17 mouse cellular contexts compared by ENCODE assay signal in the genomic region with DNA sequence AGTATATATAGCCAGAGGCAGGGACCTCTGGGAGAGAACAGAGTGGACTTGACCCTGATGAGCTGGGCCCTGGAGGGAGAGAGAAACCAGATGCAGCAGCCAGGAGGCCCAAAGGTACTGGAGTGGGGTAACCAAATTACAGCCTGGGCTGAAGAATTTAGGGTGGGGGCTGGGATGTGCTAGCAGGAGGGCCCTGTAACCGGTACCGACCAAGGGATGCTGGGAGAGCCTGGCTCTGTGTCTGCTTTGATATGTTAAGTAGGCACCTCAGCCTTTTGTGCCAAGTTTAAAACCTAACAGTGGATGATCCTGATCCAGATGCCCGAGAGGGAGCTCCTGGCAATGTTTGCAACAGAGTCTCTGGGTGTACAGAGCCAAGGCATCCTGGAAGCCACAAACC. TPM values are rescaled to one million over a fixed set of nuclear protein-coding genes. Genes with fewer than 3 reads are reported as not detected.
DNase-seq lines count a peak whose midpoint lies in the region; ATAC-seq and TF ChIP-seq lines count a peak whose summit lies in the region.
"Had no signal": no experiment of that assay in that cellular context is flagged by ENCODE, and none has a peak within 500 bp of the region (broad histone marks: within the 10 kb centered on the region; RNA-seq: fewer than 3 reads in every experiment).

No protein-coding gene starts in this region.

- H3K4me2 ChIP-seq in forebrain, embryonic 13.5 days: no peak overlapping the region
- H3K4me2 ChIP-seq in forebrain, embryonic 12.5 days: no peak overlapping the region
- no peak overlapping the region for H3K4me2 ChIP-seq in kidney, postnatal 0 days (ENCODE audit: low read length)
- H3K4me2 ChIP-seq: kidney, embryonic 15.5 days had no signal

- H3K36me3 ChIP-seq in forebrain, embryonic 13.5 days (ENCODE audit: poor library complexity, severe bottlenecking): no peaks in the 10 kb centered on the region
- H3K36me3 ChIP-seq in forebrain, embryonic 12.5 days (replicated peaks): no peaks in the 10 kb centered on the region
- H3K36me3 ChIP-seq in kidney, postnatal 0 days (ENCODE audit: insufficient read depth, low read length): no peaks in the 10 kb centered on the region
- H3K36me3 ChIP-seq in ES-Bruce4 (ENCODE audit: control insufficient read depth, insufficient read depth, low read length, poor library complexity, severe bottlenecking): peaks cover 9% of the 10 kb centered on the region
- H3K36me3 ChIP-seq: kidney, embryonic 15.5 days had no signal

- no peak for TF ChIP-seq POLR2A in ES-Bruce4 (IDR thresholded peaks at IDR 0.05; ENCODE audit: insufficient read depth, low read length)
- TF ChIP-seq POLR2A in brain, embryonic 14.5 days (IDR thresholded peaks at IDR 0.05; ENCODE audit: borderline replicate concordance, extremely low read depth, insufficient read depth, insufficient read length, poor library complexity, severe bottlenecking): no peak

- TF ChIP-seq EP300 in ES-Bruce4 (IDR thresholded peaks at IDR 0.05; ENCODE audit: insufficient read depth, low read depth, low read length): peak; percentile 88

- DNase-seq in kidney, postnatal 0 days (ENCODE audit: low spot score): no peak
- no peak for DNase-seq in kidney, postnatal 10 days
- DNase-seq in brain, embryonic 14.5 days (ENCODE audit: low read depth): peak; percentile 8
- no peak for DNase-seq in gastrocnemius, adult 18-20 months (ENCODE audit: low spot score)
- DNase-seq in neural tube, embryonic 10.5 days (ENCODE audit: extremely low spot score, low spot score): no peak
- DNase-seq: B cell, adult 2 months; cerebellum, adult 2 months; gastrocnemius, postnatal 10 days; lung, adult 2 months had no signal

- H3K4me1 ChIP-seq in forebrain, embryonic 13.5 days: peaks cover 15% of the 10 kb centered on the region
- H3K4me1 ChIP-seq in forebrain, embryonic 12.5 days: peaks cover 7% of the 10 kb centered on the region
- no peaks in the 10 kb centered on the region; the same call in 1 of the 2 replicates for H3K4me1 ChIP-seq in kidney, postnatal 0 days (replicated peaks; ENCODE audit: insufficient read depth, low read length)
- peaks cover 12% of the 10 kb centered on the region for H3K4me1 ChIP-seq in ES-Bruce4 (ENCODE audit: control insufficient read depth, insufficient read depth, low read length)

- H3K9ac ChIP-seq in forebrain, embryonic 13.5 days: no peak overlapping the region
- no peak overlapping the region for H3K9ac ChIP-seq in forebrain, embryonic 12.5 days
- 0 out of 2 replicates have a peak overlapping the region, but pooled peaks have one; percentile 25 for H3K9ac ChIP-seq in kidney, postnatal 0 days (ENCODE audit: low read depth, low read length)
- H3K9ac ChIP-seq in ES-Bruce4 (ENCODE audit: low read depth, poor library complexity, severe bottlenecking): peak overlapping the region; percentile 27
- H3K9ac ChIP-seq: kidney, embryonic 15.5 days had no signal

- no peak overlapping the region for H3K27ac ChIP-seq in forebrain, embryonic 13.5 days
- H3K27ac ChIP-seq in forebrain, embryonic 12.5 days: no peak overlapping the region
- H3K27ac ChIP-seq in kidney, postnatal 0 days: 0 out of 2 replicates have a peak overlapping the region, but pooled peaks have one; percentile 31
- peak overlapping the region; percentile 83 for H3K27ac ChIP-seq in ES-Bruce4 (ENCODE audit: insufficient read depth, low read length)
- H3K27ac ChIP-seq: kidney, embryonic 15.5 days; left cerebral cortex, adult 2 months had no signal

- WGBS in forebrain, embryonic 13.5 days: 5% methylated on average over 3 of the region's 3 CpGs
- WGBS in forebrain, embryonic 12.5 days: 2% methylated on average over 3 of the region's 3 CpGs
- 29% methylated on average over 3 of the region's 3 CpGs for WGBS in kidney, postnatal 0 days

- H3K4me3 ChIP-seq in forebrain, embryonic 13.5 days: no peak overlapping the region
- H3K4me3 ChIP-seq in forebrain, embryonic 12.5 days (replicated peaks): no peak overlapping the region
- no peak overlapping the region for H3K4me3 ChIP-seq in kidney, postnatal 0 days (replicated peaks; ENCODE audit: low read depth, low read length)
- peak overlapping the region; percentile 33 for H3K4me3 ChIP-seq in ES-Bruce4 (ENCODE audit: low read depth, low read length)
- H3K4me3 ChIP-seq: erythroblast, embryonic 14.5 days; kidney, embryonic 15.5 days; left cerebral cortex, adult 2 months; myocyte had no signal

- no peaks in the 10 kb centered on the region for H3K9me3 ChIP-seq in forebrain, embryonic 13.5 days (replicated peaks)
- no peaks in the 10 kb centered on the region for H3K9me3 ChIP-seq in forebrain, embryonic 12.5 days
- H3K9me3 ChIP-seq in kidney, postnatal 0 days (replicated peaks; ENCODE audit: low read length): no peaks in the 10 kb centered on the region
- no peaks in the 10 kb centered on the region for H3K9me3 ChIP-seq in ES-Bruce4 (replicated peaks; ENCODE audit: control insufficient read depth, insufficient read depth, low read length, poor library complexity, severe bottlenecking)
- H3K9me3 ChIP-seq: kidney, embryonic 15.5 days had no signal

- TF ChIP-seq CTCF in kidney, postnatal 0 days (IDR thresholded peaks at IDR 0.05; ENCODE audit: low read depth): no peak
- no peak for TF ChIP-seq CTCF in ES-Bruce4 (IDR thresholded peaks at IDR 0.05; ENCODE audit: low read depth, low read length)
- no peak for TF ChIP-seq CTCF in brain, embryonic 14.5 days (IDR thresholded peaks at IDR 0.05; ENCODE audit: borderline replicate concordance, extremely low read depth, insufficient read depth, insufficient read length)

- 0 out of 2 replicates have a peak, but pooled peaks have one; percentile 16 for ATAC-seq in forebrain, embryonic 13.5 days
- ATAC-seq in forebrain, embryonic 12.5 days (ENCODE audit: low FRiP score): no peak
- ATAC-seq in kidney, postnatal 0 days (replicated peaks; ENCODE audit: low FRiP score, low read depth): no peak
- ATAC-seq: inflammation-experienced regulatory T-cells, adult 6 months had no signal

- no peaks in the 10 kb centered on the region for H3K27me3 ChIP-seq in forebrain, embryonic 13.5 days
- no peaks in the 10 kb centered on the region for H3K27me3 ChIP-seq in forebrain, embryonic 12.5 days
- H3K27me3 ChIP-seq in kidney, postnatal 0 days (ENCODE audit: insufficient read depth, low read length): no peaks in the 10 kb centered on the region
- no peaks in the 10 kb centered on the region for H3K27me3 ChIP-seq in ES-Bruce4 (ENCODE audit: control insufficient read depth, insufficient read depth, low read length, poor library complexity, severe bottlenecking)
- H3K27me3 ChIP-seq: kidney, embryonic 15.5 days had no signal

RNA-seq across cellular contexts. Expression of gene Pak1ip1, which starts 56.5 kb away (rescaled TPM):
- polyA plus RNA-seq in forebrain, embryonic 13.5 days (2015; fragmentation: Nextera tagmentation; extraction: Ambion mirVana): 86.3 and 87.4 TPM in 2 replicates
- 85.5 and 93.2 TPM in 2 replicates for polyA plus RNA-seq in forebrain, embryonic 12.5 days (2016; fragmentation: Nextera tagmentation; extraction: Ambion mirVana)
- polyA plus RNA-seq in kidney, postnatal 0 days (2015; fragmentation: Nextera tagmentation; extraction: Ambion mirVana): 67.6 and 73.7 TPM in 2 replicates
- polyA plus RNA-seq in ES-Bruce4 (2011; ENCODE audit: insufficient read depth, insufficient read length, low read depth, missing spikeins): 79.0 and 79.4 TPM in 2 replicates
- 49.9 and 65.4 TPM in 2 replicates for polyA plus RNA-seq in brain, embryonic 14.5 days (2012; rRNA removed)
- 10 to 100 TPM; 23.8 to 26.7 TPM for total RNA-seq in gastrocnemius, adult 18-20 months (2021)

Comparison
In these comparisons a context has a peak if more than half of its experiments do, and no peak if none do; other contexts are left out.
1. H3K27ac ChIP-seq: peak in kidney, postnatal 0 days (single experiment) and ES-Bruce4 (single experiment); none in forebrain, embryonic 13.5 days (single experiment) and forebrain, embryonic 12.5 days (single experiment).
2. H3K9ac ChIP-seq: peak in kidney, postnatal 0 days (single experiment) and ES-Bruce4 (single experiment); none in forebrain, embryonic 13.5 days (single experiment) and forebrain, embryonic 12.5 days (single experiment).